Mouse (Mus musculus) myocyte (in vitro differentiated cells): ENCODE results near the gene Gm21969. TPM values are rescaled to one million over a fixed set of nuclear protein-coding genes. Genes with fewer than 3 reads are reported as not detected.
A peak's percentile ranks its signal among the peaks of the same experiment; 100 is the strongest.

Experiments
- H3K27me3 ChIP-seq: one replicate; pipeline ENCODE4 v1.6.1; 2011; ENCODE audit not compliant: control insufficient read depth, insufficient read depth, insufficient read length
- H3K36me3 ChIP-seq: one replicate; pipeline ENCODE4 v1.6.1; 2011; ENCODE audit not compliant: control insufficient read depth, insufficient read depth
- H3K4me2 ChIP-seq: one replicate; pipeline ENCODE4 v1.6.1; 2011; ENCODE audit warnings: low read depth, control low read depth
- H3K4me3 ChIP-seq: one replicate; pipeline ENCODE4 v1.5.1; 2011; ENCODE audit warnings: mild to moderate bottlenecking, control low read depth, moderate library complexity
- H3K79me2 ChIP-seq: one replicate; pipeline ENCODE4 v1.6.1; 2011; ENCODE audit not compliant: control insufficient read depth, insufficient read depth
- H3ac ChIP-seq: one replicate; pipeline ENCODE4 v1.6.1; 2011; ENCODE audit not compliant: control insufficient read depth, insufficient read length
- CEBPB ChIP-seq: IDR thresholded peaks from 2 replicates; pipeline ENCODE4 v1.6.1; 2011; ENCODE audit warnings: mild to moderate bottlenecking, moderate library complexity; ENCODE audit not compliant: poor library complexity, insufficient read depth, severe bottlenecking
- E2F4 ChIP-seq: IDR thresholded peaks from one replicate; pipeline ENCODE4 v1.6.1; 2011; ENCODE audit warnings: mild to moderate bottlenecking, control low read depth, moderate library complexity; ENCODE audit not compliant: insufficient read depth
- MAX ChIP-seq: IDR thresholded peaks from one replicate; pipeline ENCODE4 v1.6.1; 2011; ENCODE audit warnings: low read depth, mild to moderate bottlenecking, control low read depth
- MYOD1 ChIP-seq, 3 experiments: IDR thresholded peaks; one replicate each; pipeline ENCODE4 v1.6.1; 2011; ENCODE audit warnings: control low read depth in 2 of 3, low read depth in 2 of 3, mild to moderate bottlenecking in 2 of 3, moderate library complexity in 1 of 3; ENCODE audit not compliant: insufficient read length in 2 of 3, control insufficient read depth in 1 of 3
- MYOG ChIP-seq, 3 experiments: IDR thresholded peaks; one replicate each; pipeline ENCODE4 v1.6.1; 2011; ENCODE audit warnings: control low read depth in 2 of 3, low read depth in 2 of 3, mild to moderate bottlenecking in 2 of 3; ENCODE audit not compliant: insufficient read length in 2 of 3, control insufficient read depth in 1 of 3, insufficient read depth in 1 of 3
- POLR2A ChIP-seq: IDR thresholded peaks from one replicate; pipeline ENCODE4 v1.6.1; 2011; ENCODE audit warnings: low read depth, mild to moderate bottlenecking, control low read depth, moderate library complexity; ENCODE audit not compliant: insufficient read length
- POLR2AphosphoS2 ChIP-seq: IDR thresholded peaks from one replicate; pipeline ENCODE4 v1.6.1; 2011; ENCODE audit warnings: low read depth, control low read depth; ENCODE audit not compliant: insufficient read length
- REST ChIP-seq: IDR thresholded peaks from one replicate; pipeline ENCODE4 v1.6.1; 2011; ENCODE audit warnings: mild to moderate bottlenecking, control low read depth, moderate library complexity; ENCODE audit not compliant: insufficient read depth, insufficient read length
- SRF ChIP-seq: IDR thresholded peaks from one replicate; pipeline ENCODE4 v1.6.1; 2011; ENCODE audit warnings: low read depth; ENCODE audit not compliant: control insufficient read depth, insufficient read length
- TCF12 ChIP-seq: IDR thresholded peaks from one replicate; pipeline ENCODE4 v1.6.1; 2011; ENCODE audit warnings: mild to moderate bottlenecking, control low read depth; ENCODE audit not compliant: poor library complexity, insufficient read depth, severe bottlenecking
- TCF3 ChIP-seq: IDR thresholded peaks from one replicate; pipeline ENCODE4 v1.6.1; 2011; ENCODE audit warnings: low read depth, control low read depth; ENCODE audit not compliant: insufficient read length
- USF1 ChIP-seq: IDR thresholded peaks from one replicate; pipeline ENCODE4 v1.6.1; 2011; ENCODE audit warnings: low read depth, mild to moderate bottlenecking, control low read depth, moderate library complexity
- polyA plus RNA-seq: library from polyadenylated mRNA; unstranded; fragments of >200 nt; fragmentation: generic; extraction: Trizol; gene quantifications from one replicate; pipeline ENCODE4 v1.2.1, GENCODE M21; 2012; ENCODE audit warnings: missing spikeins

Gm21969 gene
- polyA plus RNA-seq, 1 experiment = 0.06 TPM

DNA sequence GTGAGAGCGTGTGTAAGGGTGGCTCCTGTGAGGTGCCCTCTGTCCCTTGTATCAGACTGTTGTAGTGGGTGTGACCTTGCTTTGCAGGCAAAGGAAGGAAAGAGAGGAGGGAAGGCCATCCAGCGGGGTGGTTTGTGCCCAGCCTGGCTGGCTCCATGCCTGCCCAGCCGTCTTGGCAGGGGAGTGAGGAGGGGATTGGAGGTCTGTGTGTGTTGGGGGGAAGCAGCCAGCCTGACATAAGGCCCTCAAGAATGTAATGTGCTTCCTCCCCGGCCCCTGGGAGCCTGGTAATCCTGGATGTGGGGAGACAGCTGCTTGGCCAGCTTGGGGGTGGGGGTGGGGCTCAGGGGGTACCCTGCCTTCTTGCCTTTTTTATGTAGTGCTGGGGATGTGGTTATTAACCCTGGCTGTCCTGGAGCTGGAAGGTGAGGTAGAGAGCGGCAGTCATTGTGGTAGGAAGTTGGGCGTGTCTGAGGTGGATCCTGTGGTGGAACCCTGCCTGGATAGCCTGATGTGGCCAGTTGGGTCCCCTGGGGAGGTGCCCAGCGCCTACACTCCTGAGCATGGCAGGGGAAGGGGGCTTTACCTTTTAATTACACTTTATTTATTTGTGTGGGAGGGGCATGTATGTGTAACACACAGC is 86.8 kb downstream of the Gm21969 start:
- Histone ChIP-seq H3K4me2 (peak overlapping the region; percentile 51), H3K36me3 (no peaks in the 10 kb centered on the region), H3ac (no peak overlapping the region), H3K27me3 (no peaks in the 10 kb centered on the region), H3K79me2 (no peaks in the 10 kb centered on the region), H3K4me3 (no peak overlapping the region)
- no peak for TF ChIP-seq TCF3
- no peak for TF ChIP-seq CEBPB
- no peak for TF ChIP-seq SRF
- TF ChIP-seq POLR2AphosphoS2 = no peak
- no peak for TF ChIP-seq POLR2A
- no peak for TF ChIP-seq USF1
- TF ChIP-seq MYOD1 (IDR thresholded peaks at IDR 0.05; ENCODE audit: control insufficient read depth in 1 of 3, insufficient read length in 2 of 3, low read depth in 2 of 3) = peak in 2 of 3 experiments; percentile 90 to 92
- TF ChIP-seq MYOG (IDR thresholded peaks at IDR 0.05; ENCODE audit: control insufficient read depth in 1 of 3, insufficient read depth in 1 of 3, insufficient read length in 2 of 3, low read depth in 2 of 3) = peak in 2 of 3 experiments; percentile 7 to 61
- TF ChIP-seq MAX = no peak

DNA sequence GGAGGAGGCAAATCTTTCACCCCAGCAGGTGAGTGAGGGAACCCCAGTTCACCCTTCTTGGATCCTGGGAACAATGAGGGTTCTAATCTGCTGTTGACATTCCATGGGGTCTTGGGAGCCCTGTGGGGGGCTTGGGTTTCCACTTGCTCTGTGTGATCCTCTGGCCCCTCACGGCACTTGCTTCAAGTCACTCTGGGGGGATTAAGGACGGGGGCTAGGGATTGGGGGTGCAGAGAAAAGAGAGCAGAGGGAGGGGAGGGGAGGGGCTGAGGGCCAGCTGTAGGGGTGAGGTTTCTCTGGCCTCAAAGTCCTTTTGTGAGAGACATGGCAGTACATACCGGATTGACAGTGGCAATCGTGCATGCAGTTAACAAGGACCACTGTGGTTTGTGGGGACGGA is 90.3 kb downstream of the Gm21969 start:
- TF ChIP-seq TCF3 = no peak
- no peak for TF ChIP-seq E2F4
- TF ChIP-seq POLR2AphosphoS2 = no peak
- no peak for TF ChIP-seq TCF12
- no peak for TF ChIP-seq MYOG (IDR thresholded peaks at IDR 0.05; ENCODE audit: control insufficient read depth in 1 of 3, insufficient read depth in 1 of 3, insufficient read length in 2 of 3, low read depth in 2 of 3)
- TF ChIP-seq REST = no peak
- no peak for TF ChIP-seq USF1
- no peak for TF ChIP-seq SRF
- TF ChIP-seq CEBPB = no peak
- no peak for TF ChIP-seq MAX
- no peak for TF ChIP-seq MYOD1 (IDR thresholded peaks at IDR 0.05; ENCODE audit: control insufficient read depth in 1 of 3, insufficient read length in 2 of 3, low read depth in 2 of 3)
- no peak for TF ChIP-seq POLR2A
- Histone ChIP-seq H3K36me3 (no peaks in the 10 kb centered on the region), H3K79me2 (no peaks in the 10 kb centered on the region), H3K4me3 (no peak overlapping the region), H3K27me3 (no peaks in the 10 kb centered on the region), H3K4me2 (no peak overlapping the region), H3ac (no peak overlapping the region)

DNA sequence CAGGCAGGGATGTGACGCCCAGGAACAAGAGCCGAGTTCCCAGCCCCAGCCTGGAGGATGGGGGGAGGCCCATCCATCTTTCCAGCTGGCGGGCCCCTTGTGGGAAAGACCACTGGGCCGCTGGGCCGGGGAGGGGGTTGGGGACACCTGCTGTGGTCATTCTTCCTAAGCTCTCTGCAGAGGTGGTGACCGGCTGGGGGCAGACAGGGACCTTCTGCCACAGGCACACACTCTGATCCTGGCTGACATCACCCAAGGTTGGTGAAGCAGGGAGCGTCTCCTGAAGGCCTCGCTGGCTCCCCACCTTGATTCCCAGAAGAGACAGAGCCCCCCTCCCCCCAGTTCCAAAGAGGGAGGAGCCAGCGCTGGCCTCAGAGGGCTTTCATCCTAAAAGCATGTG is 94.8 kb downstream of the Gm21969 start:
- Histone ChIP-seq H3K27me3 (no peaks in the 10 kb centered on the region), H3K4me3 (no peak overlapping the region), H3ac (no peak overlapping the region), H3K36me3 (no peaks in the 10 kb centered on the region), H3K4me2 (peak overlapping the region; percentile 42), H3K79me2 (no peaks in the 10 kb centered on the region)
- TF ChIP-seq E2F4 (no peak), SRF (no peak), MYOG (IDR thresholded peaks at IDR 0.05; ENCODE audit: control insufficient read depth in 1 of 3, insufficient read depth in 1 of 3, insufficient read length in 2 of 3, low read depth in 2 of 3) (peak in 1 of 3 experiments; percentile 71), TCF3 (peak; percentile 47), MYOD1 (IDR thresholded peaks at IDR 0.05; ENCODE audit: control insufficient read depth in 1 of 3, insufficient read length in 2 of 3, low read depth in 2 of 3) (peak in 2 of 3 experiments; percentile 95 to 97), TCF12 (no peak)

DNA sequence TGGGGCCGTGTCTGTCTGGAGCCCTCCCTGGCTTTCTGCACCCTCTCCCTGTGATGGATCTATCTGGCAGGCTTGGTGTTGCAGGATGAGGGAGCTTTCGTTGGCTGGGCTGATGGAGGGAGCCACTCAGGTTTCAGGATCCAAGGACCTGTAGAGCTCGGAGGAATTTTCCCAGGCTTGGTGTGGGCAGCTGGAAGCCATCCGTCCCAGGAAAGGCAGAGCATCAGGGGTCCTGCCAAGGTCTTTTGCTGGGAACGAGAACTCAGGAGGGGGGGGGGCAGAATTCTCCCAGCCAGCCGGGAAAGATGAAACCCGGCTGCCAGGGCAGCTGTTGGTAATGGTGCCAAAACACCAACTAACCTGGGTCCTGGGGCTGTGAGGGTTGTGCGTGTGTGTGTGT is 95.6 kb downstream of the Gm21969 start:
- no peak overlapping the region for H3ac ChIP-seq
- no peaks in the 10 kb centered on the region for H3K27me3 ChIP-seq
- H3K79me2 ChIP-seq = no peaks in the 10 kb centered on the region
- H3K4me3 ChIP-seq = no peak overlapping the region
- H3K4me2 ChIP-seq = peak overlapping the region; percentile 42
- no peaks in the 10 kb centered on the region for H3K36me3 ChIP-seq
- TF ChIP-seq TCF3 = no peak
- no peak for TF ChIP-seq REST
- TF ChIP-seq POLR2A = no peak
- no peak for TF ChIP-seq MYOD1 (IDR thresholded peaks at IDR 0.05; ENCODE audit: control insufficient read depth in 1 of 3, insufficient read length in 2 of 3, low read depth in 2 of 3)
- TF ChIP-seq CEBPB = no peak
- no peak for TF ChIP-seq MYOG (IDR thresholded peaks at IDR 0.05; ENCODE audit: control insufficient read depth in 1 of 3, insufficient read depth in 1 of 3, insufficient read length in 2 of 3, low read depth in 2 of 3)
- no peak for TF ChIP-seq SRF
- TF ChIP-seq POLR2AphosphoS2 = no peak
- TF ChIP-seq E2F4 = no peak
- TF ChIP-seq MAX = no peak
- no peak for TF ChIP-seq USF1
- no peak for TF ChIP-seq TCF12

DNA sequence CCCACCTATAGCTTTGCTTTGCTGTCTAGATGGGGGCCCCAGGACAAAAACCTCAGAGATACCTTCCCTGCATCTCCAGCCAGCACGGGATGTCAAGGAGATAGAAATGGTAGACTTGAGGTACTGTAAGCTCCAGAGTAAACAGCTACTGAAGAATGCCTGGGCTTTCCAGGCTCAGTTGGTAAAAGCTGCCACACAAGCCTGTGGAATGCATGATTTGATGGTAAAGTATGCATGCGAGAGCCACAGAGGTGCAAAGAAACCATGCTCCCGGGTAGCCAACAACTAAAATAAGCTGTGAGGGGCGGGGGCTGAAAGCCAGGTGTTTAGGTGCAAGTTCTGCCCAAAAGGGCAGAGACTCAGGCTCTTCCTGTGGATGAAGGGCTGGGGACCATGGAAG is 99.9 kb downstream of the Gm21969 start:
- TF ChIP-seq MYOG (IDR thresholded peaks at IDR 0.05; ENCODE audit: control insufficient read depth in 1 of 3, insufficient read depth in 1 of 3, insufficient read length in 2 of 3, low read depth in 2 of 3) (no peak), CEBPB (no peak), MYOD1 (IDR thresholded peaks at IDR 0.05; ENCODE audit: control insufficient read depth in 1 of 3, insufficient read length in 2 of 3, low read depth in 2 of 3) (no peak), TCF3 (no peak), MAX (no peak), POLR2A (no peak), E2F4 (no peak), SRF (no peak), TCF12 (no peak), USF1 (no peak), REST (no peak)
- no peak overlapping the region for H3K4me2 ChIP-seq
- H3K4me3 ChIP-seq = no peak overlapping the region
- no peaks in the 10 kb centered on the region for H3K79me2 ChIP-seq
- H3K27me3 ChIP-seq = no peaks in the 10 kb centered on the region
- no peaks in the 10 kb centered on the region for H3K36me3 ChIP-seq
- no peak overlapping the region for H3ac ChIP-seq
